Mouse (Mus musculus) ES-Bruce4 (cell line): ENCODE data around the gene Snx32.

Experiments
- CTCF ChIP-seq: IDR thresholded peaks from one replicate; pipeline ENCODE4 v1.8.1; 2011; ENCODE audit warnings: low read depth, low read length
- POLR2A ChIP-seq: IDR thresholded peaks from one replicate; pipeline ENCODE4 v1.8.1; 2011; ENCODE audit warnings: low read length; ENCODE audit not compliant: insufficient read depth

- TF ChIP-seq CTCF (no peak), POLR2A (no peak)
Measured at GRCm38 (mm10) chr19:5474281-5475068, 35.9 kb downstream of the Snx32 start.
